Mouse (Mus musculus) ES-E14 (cell line): Measurements from ENCODE around the gene Cox14. TPM values are rescaled to one million over a fixed set of nuclear protein-coding genes. Genes with fewer than 3 reads are reported as not detected.
A peak's percentile ranks its signal among the peaks of the same experiment; 100 is the strongest.
"Not testable (repeated sequence)": the region's sequence is repeated elsewhere in the genome, so short reads cannot be mapped to it uniquely, and the experiment has no call there.

Experiments used
- DNase-seq: peaks from one replicate; pipeline ENCODE4 v3.0.0-alpha.2; 2013; ENCODE audit warnings: low read depth, low spot score
- H3K27ac ChIP-seq: 2 replicates; pipeline ENCODE4 v1.5.1; 2012; ENCODE audit warnings: low read depth, mild to moderate bottlenecking, low read length, moderate library complexity, mixed read lengths; ENCODE audit not compliant: poor library complexity, insufficient read depth, severe bottlenecking
- H3K36me3 ChIP-seq: 2 replicates; pipeline ENCODE4 v1.6.1; 2012; ENCODE audit warnings: mild to moderate bottlenecking, low read length, moderate library complexity, mixed read lengths; ENCODE audit not compliant: control insufficient read depth, poor library complexity, insufficient read depth, severe bottlenecking
- H3K4me1 ChIP-seq, 2 experiments: fragments of 150-350 bp in 1 of 2; sonication (generic) in 1 of 2; 2 replicates each; pipeline ENCODE4 v1.6.1; 2012; ENCODE audit warnings: low read length in 2 of 2, mild to moderate bottlenecking in 1 of 2, mixed read lengths in 1 of 2; ENCODE audit not compliant: control insufficient read depth in 2 of 2, insufficient read depth in 2 of 2, poor library complexity in 1 of 2
- H3K4me3 ChIP-seq, 2 experiments: fragments of 150-350 bp in 1 of 2; sonication (generic) in 1 of 2; 2 replicates each; pipeline ENCODE4 v1.5.1; 2012; ENCODE audit warnings: low read length in 2 of 2, low read depth in 1 of 2, mild to moderate bottlenecking in 1 of 2, mixed read lengths in 1 of 2; ENCODE audit not compliant: insufficient read depth in 1 of 2, poor library complexity in 1 of 2, severe bottlenecking in 1 of 2
- H3K9ac ChIP-seq: 2 replicates; pipeline ENCODE4 v1.6.1; 2012; ENCODE audit warnings: low read depth, mild to moderate bottlenecking, low read length, mixed read lengths; ENCODE audit not compliant: poor library complexity, insufficient read depth, severe bottlenecking
- H3K9me3 ChIP-seq: fragments of 150-350 bp; sonication (generic); 2 replicates; pipeline ENCODE4 v1.6.1; 2012; ENCODE audit warnings: low read depth, mild to moderate bottlenecking, low read length; ENCODE audit not compliant: control insufficient read depth, insufficient read depth
- CHD2 ChIP-seq: IDR thresholded peaks from 2 replicates; pipeline ENCODE4 v1.6.1; 2014; ENCODE audit warnings: mild to moderate bottlenecking, low read depth, low read length, inconsistent platforms
- HCFC1 ChIP-seq: IDR thresholded peaks from 2 replicates; pipeline ENCODE4 v1.6.1; 2012; ENCODE audit warnings: low read length, inconsistent platforms, borderline replicate concordance; ENCODE audit not compliant: insufficient read depth
- MAFK ChIP-seq: IDR thresholded peaks from 2 replicates; pipeline ENCODE4 v1.6.1; 2014; ENCODE audit warnings: mild to moderate bottlenecking, low read depth, low read length, inconsistent platforms; ENCODE audit not compliant: insufficient read depth
- ZC3H11A ChIP-seq: IDR thresholded peaks from 2 replicates; pipeline ENCODE4 v1.6.1; 2012; ENCODE audit warnings: low read depth, mild to moderate bottlenecking, inconsistent platforms, low read length, borderline replicate concordance
- ZNF384 ChIP-seq: IDR thresholded peaks from 2 replicates; pipeline ENCODE4 v1.6.1; 2012; ENCODE audit warnings: low read depth, low read length, inconsistent platforms
- in situ Hi-C, 2 experiments: fragments of 600-800 bp; cut with MboI; formaldehyde crosslinking; loops; one replicate each; pipeline ENCODE4 v1.15.1; 2025; ENCODE audit warnings: low sequenced_read_pairs in 2 of 2, inconsistent platforms in 1 of 2; ENCODE audit not compliant: unreplicated experiment in 2 of 2
- total RNA-seq: library from RNA; depleted of rRNA; stranded (reverse); fragments of 300-350 nt; gene quantifications from 2 replicates; pipeline ENCODE4 v1.2.3, GENCODE M21; 2012

The Cox14 gene
- total RNA-seq, 1 experiment = 86.6 TPM

GRCm38 (mm10) chr15:99723120-99723514, 2.3 kb upstream of the Cox14 start:
- Histone ChIP-seq H3K9ac (peak overlapping the region; percentile 3; the same call in 1 of the 2 replicates), H3K9me3 (no peaks in the 10 kb centered on the region), H3K4me1 (peaks cover 5 to 31% of the 10 kb centered on the region in 2 experiments; a peak in 3 of 4 replicates), H3K4me3 (peak overlapping the region in 1 of 2 experiments; percentile 19; a peak in 1 of 4 replicates), H3K36me3 (peaks cover 4% of the 10 kb centered on the region; the same call in 1 of the 2 replicates), H3K27ac (0 out of 2 replicates have a peak overlapping the region, but pooled peaks have one; percentile 53)
- in situ Hi-C loops = no loop called here
- TF ChIP-seq HCFC1 = no peak
- no peak for TF ChIP-seq ZNF384
- no peak for TF ChIP-seq MAFK
- no peak for TF ChIP-seq ZC3H11A
- no peak for TF ChIP-seq CHD2
- no peak for DNase-seq

- TF ChIP-seq CHD2 (no peak), MAFK (no peak), ZC3H11A (no peak), ZNF384 (no peak)
Observed at GRCm38 (mm10) chr15:99723515-99724291, 1.7 kb upstream of the Cox14 start.

GRCm38 (mm10) chr15:99724292-99725021, 961 bp upstream of the Cox14 start:
- Histone ChIP-seq H3K9me3 (no peaks in the 10 kb centered on the region), H3K27ac (peak overlapping the region; percentile 32; the same call in 1 of the 2 replicates), H3K9ac (peak overlapping the region; percentile 1; the same call in 1 of the 2 replicates), H3K36me3 (peaks cover 4% of the 10 kb centered on the region; the same call in 1 of the 2 replicates), H3K4me1 (peaks cover 5 to 30% of the 10 kb centered on the region in 2 experiments; a peak in 3 of 4 replicates), H3K4me3 (peak overlapping the region in 1 of 2 experiments; percentile 28; a peak in 2 of 4 replicates)
- TF ChIP-seq ZC3H11A (no peak), ZNF384 (no peak), HCFC1 (no peak), MAFK (no peak), CHD2 (no peak)
- in situ Hi-C loops = no loop called here
- no peak for DNase-seq

More at GRCm38 (mm10) chr15:99723515-99724291, 1.7 kb upstream of the Cox14 start:
- in situ Hi-C loops = no loop called here
- H3K4me1 ChIP-seq = peaks cover 5 to 30% of the 10 kb centered on the region in 2 experiments; a peak in 3 of 4 replicates
- 0 out of 2 replicates have a peak overlapping the region, but pooled peaks have one; percentile 28 for H3K9ac ChIP-seq
- no peaks in the 10 kb centered on the region for H3K9me3 ChIP-seq
- peaks cover 4% of the 10 kb centered on the region; the same call in 1 of the 2 replicates for H3K36me3 ChIP-seq
- H3K4me3 ChIP-seq = 0 out of 4 replicates have a peak overlapping the region, but pooled peaks have one; percentile 11 to 19
- DNase-seq = no peak
- peak overlapping the region; percentile 53; the same call in 1 of the 2 replicates for H3K27ac ChIP-seq

GRCm38 (mm10) chr15:99726549-99726948, 1.1 kb downstream of the Cox14 start:
- Histone ChIP-seq H3K4me3 (peak overlapping the region in 1 of 2 experiments; percentile 76; a peak in 2 of 4 replicates), H3K36me3 (peaks cover 4% of the 10 kb centered on the region; the same call in 1 of the 2 replicates), H3K27ac (no peak overlapping the region), H3K9ac (no peak overlapping the region; the same call in 1 of the 2 replicates), H3K4me1 (peaks cover 5 to 27% of the 10 kb centered on the region in 2 experiments; a peak in 3 of 4 replicates), H3K9me3 (no peaks in the 10 kb centered on the region)
- DNase-seq = no peak
- TF ChIP-seq ZNF384 (no peak), HCFC1 (no peak), CHD2 (no peak), ZC3H11A (no peak), MAFK (no peak)
- in situ Hi-C loops = no loop called here

GRCm38 (mm10) chr15:99727039-99727438, 1.6 kb downstream of the Cox14 start:
- H3K27ac ChIP-seq, H3K36me3 ChIP-seq, H3K9ac ChIP-seq, in situ Hi-C loops, H3K9me3 ChIP-seq, H3K4me3 ChIP-seq, DNase-seq: not testable (repeated sequence)
- H3K4me1 ChIP-seq = peaks cover 5 to 25% of the 10 kb centered on the region in 2 experiments; a peak in 3 of 4 replicates
